Mouse (Mus musculus) myocyte (in vitro differentiated cells): ENCODE results near the gene Fcgr3.

Experiments
- CEBPB ChIP-seq: IDR thresholded peaks from 2 replicates; pipeline ENCODE4 v1.6.1; 2011; ENCODE audit warnings: mild to moderate bottlenecking, moderate library complexity; ENCODE audit not compliant: poor library complexity, insufficient read depth, severe bottlenecking
- E2F4 ChIP-seq: IDR thresholded peaks from one replicate; pipeline ENCODE4 v1.6.1; 2011; ENCODE audit warnings: mild to moderate bottlenecking, control low read depth, moderate library complexity; ENCODE audit not compliant: insufficient read depth
- MAX ChIP-seq: IDR thresholded peaks from one replicate; pipeline ENCODE4 v1.6.1; 2011; ENCODE audit warnings: low read depth, mild to moderate bottlenecking, control low read depth
- MYOG ChIP-seq, 3 experiments: IDR thresholded peaks; one replicate each; pipeline ENCODE4 v1.6.1; 2011; ENCODE audit warnings: control low read depth in 2 of 3, low read depth in 2 of 3, mild to moderate bottlenecking in 2 of 3; ENCODE audit not compliant: insufficient read length in 2 of 3, control insufficient read depth in 1 of 3, insufficient read depth in 1 of 3
- POLR2A ChIP-seq: IDR thresholded peaks from one replicate; pipeline ENCODE4 v1.6.1; 2011; ENCODE audit warnings: low read depth, mild to moderate bottlenecking, control low read depth, moderate library complexity; ENCODE audit not compliant: insufficient read length
- POLR2AphosphoS2 ChIP-seq: IDR thresholded peaks from one replicate; pipeline ENCODE4 v1.6.1; 2011; ENCODE audit warnings: low read depth, control low read depth; ENCODE audit not compliant: insufficient read length
- REST ChIP-seq: IDR thresholded peaks from one replicate; pipeline ENCODE4 v1.6.1; 2011; ENCODE audit warnings: mild to moderate bottlenecking, control low read depth, moderate library complexity; ENCODE audit not compliant: insufficient read depth, insufficient read length
- TCF12 ChIP-seq: IDR thresholded peaks from one replicate; pipeline ENCODE4 v1.6.1; 2011; ENCODE audit warnings: mild to moderate bottlenecking, control low read depth; ENCODE audit not compliant: poor library complexity, insufficient read depth, severe bottlenecking
- TCF3 ChIP-seq: IDR thresholded peaks from one replicate; pipeline ENCODE4 v1.6.1; 2011; ENCODE audit warnings: low read depth, control low read depth; ENCODE audit not compliant: insufficient read length
- USF1 ChIP-seq: IDR thresholded peaks from one replicate; pipeline ENCODE4 v1.6.1; 2011; ENCODE audit warnings: low read depth, mild to moderate bottlenecking, control low read depth, moderate library complexity

DNA sequence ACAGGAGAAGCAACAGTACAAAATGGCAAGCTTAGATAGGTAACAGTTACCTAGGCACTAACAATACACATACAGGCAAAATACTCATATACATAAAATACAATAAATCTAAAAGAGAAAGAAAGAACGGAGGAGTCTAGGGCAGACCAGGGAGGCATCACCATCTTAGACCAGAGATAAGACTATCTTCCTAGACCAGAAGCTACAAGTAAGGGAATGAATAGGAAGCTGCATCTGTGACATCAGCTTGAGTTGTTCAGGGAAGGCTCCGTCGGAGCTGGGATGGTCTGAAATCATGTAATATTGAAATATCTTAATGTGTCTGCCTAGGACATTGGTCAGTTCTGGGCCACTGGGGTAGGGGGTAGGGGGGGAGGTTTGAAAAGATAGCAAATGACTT, 33.0 kb downstream of the Fcgr3 start:
- TF ChIP-seq MAX: no peak
- TF ChIP-seq E2F4: no peak
- TF ChIP-seq TCF12: no peak
- TF ChIP-seq POLR2AphosphoS2: no peak
- TF ChIP-seq POLR2A: no peak
- TF ChIP-seq CEBPB: no peak
- TF ChIP-seq REST: no peak
- TF ChIP-seq TCF3: no peak
- no peak for TF ChIP-seq MYOG (IDR thresholded peaks at IDR 0.05; ENCODE audit: control insufficient read depth in 1 of 3, insufficient read depth in 1 of 3, insufficient read length in 2 of 3, low read depth in 2 of 3)
- TF ChIP-seq USF1: no peak
